Mouse (Mus musculus): Measurements from ENCODE around the gene Lrp6. TPM values are rescaled to one million over a fixed set of nuclear protein-coding genes. Genes with fewer than 3 reads are reported as not detected.

Gene Lrp6
- total RNA-seq, 1 experiment from 2014 or later = 56.0 TPM

- ATAC-seq (replicated peaks; ENCODE audit: low read depth, poor library complexity, severe bottlenecking) = no peak
Measured at GRCm38 (mm10) chr6:134502335-134502734, 64.4 kb downstream of the Lrp6 start.

GRCm38 (mm10) chr6:134500381-134501162, 66.2 kb downstream of the Lrp6 start:
- no peak for ATAC-seq (replicated peaks; ENCODE audit: low read depth, poor library complexity, severe bottlenecking)

- ATAC-seq (replicated peaks; ENCODE audit: low read depth, poor library complexity, severe bottlenecking) = no peak
Measured at GRCm38 (mm10) chr6:134499089-134499488, 67.7 kb downstream of the Lrp6 start.

DNA sequence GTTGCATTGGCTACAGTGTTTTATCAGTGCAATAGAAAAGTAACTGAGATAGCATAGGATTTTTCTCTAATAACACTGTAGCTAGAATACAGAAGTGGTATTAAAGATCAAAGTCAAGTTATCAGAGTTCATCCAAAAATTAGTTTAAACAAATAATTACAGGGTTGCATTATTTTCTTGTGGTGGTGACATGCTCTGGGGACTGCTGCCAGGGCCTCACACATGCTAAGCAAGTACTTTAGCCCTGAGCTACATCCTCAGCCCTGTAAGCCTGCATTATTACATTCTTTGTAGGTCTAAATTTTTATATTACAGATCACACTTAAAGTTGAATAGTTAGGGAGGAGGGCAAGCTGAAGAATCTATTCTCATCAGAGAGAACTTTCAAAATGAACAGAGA, 68.2 kb downstream of the Lrp6 start:
- ATAC-seq (replicated peaks; ENCODE audit: low read depth, poor library complexity, severe bottlenecking) = no peak

DNA sequence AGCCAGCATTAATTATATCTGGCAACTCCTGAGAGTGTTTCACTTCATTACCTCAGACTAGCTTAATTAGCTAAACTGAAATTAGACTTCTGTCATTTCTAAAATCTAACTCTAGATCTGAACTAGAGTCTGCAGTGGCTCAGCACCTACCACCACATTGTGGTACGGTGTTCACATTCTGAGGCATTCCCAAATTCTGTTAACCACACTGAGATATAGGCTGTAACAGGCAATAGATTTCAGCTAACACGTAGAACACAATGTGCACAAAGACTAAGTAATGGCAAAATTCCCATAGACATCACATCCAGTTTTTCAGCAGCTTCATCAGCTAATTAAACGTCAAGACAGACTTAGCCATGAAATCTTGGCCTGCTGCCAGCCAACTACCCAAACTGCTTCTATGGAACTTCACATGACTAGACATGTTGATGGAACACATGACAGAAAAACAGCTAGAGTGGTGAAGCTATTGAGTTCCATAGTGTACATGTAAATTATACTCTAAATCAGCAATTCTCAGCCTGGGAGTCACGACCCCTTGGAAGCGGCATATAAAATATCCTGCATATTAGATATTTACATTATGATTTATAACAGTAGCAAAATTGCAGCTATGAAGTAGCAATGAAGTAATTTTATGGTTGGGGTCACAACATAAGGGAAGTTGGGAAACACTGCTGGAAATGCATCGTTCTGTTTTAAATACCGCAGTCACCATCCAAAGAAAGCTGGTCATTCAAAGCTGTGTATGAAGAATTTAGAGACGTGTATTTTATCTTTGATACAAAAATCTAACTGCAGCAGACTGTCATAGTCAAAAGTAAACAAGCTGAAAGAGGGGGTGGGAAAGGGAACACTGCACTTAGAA, 71.7 kb downstream of the Lrp6 start:
- no peak for ATAC-seq (replicated peaks; ENCODE audit: low read depth, poor library complexity, severe bottlenecking)

GRCm38 (mm10) chr6:134489637-134490036, 77.1 kb downstream of the Lrp6 start:
- ATAC-seq (replicated peaks; ENCODE audit: low read depth, poor library complexity, severe bottlenecking) = no peak

DNA sequence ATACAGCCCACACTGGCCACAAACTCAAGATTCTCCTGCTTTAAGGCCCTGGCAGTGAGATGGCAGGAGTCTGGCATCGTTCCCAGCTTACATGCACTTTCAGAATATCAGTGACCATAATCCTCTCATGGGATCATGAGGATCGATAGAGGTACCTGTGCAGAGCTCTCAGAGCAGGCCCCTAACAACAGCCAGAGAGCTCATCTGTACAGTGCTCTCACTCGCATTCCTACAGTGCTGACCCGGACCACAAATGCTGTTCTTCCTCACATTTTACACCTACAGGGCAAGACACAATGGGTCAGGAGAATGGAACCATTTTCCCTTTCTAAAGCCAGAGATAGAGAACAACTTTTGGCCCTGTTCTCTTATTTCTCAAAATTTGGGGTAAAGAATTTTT, 77.6 kb downstream of the Lrp6 start:
- ATAC-seq (replicated peaks; ENCODE audit: low read depth, poor library complexity, severe bottlenecking) = no peak

GRCm38 (mm10) chr6:134486318-134486717, 80.4 kb downstream of the Lrp6 start:
- no peak for ATAC-seq (replicated peaks; ENCODE audit: low read depth, poor library complexity, severe bottlenecking)

- ATAC-seq (replicated peaks; ENCODE audit: low read depth, poor library complexity, severe bottlenecking) = no peak
Measured at GRCm38 (mm10) chr6:134479481-134479880, 87.3 kb downstream of the Lrp6 start.

DNA sequence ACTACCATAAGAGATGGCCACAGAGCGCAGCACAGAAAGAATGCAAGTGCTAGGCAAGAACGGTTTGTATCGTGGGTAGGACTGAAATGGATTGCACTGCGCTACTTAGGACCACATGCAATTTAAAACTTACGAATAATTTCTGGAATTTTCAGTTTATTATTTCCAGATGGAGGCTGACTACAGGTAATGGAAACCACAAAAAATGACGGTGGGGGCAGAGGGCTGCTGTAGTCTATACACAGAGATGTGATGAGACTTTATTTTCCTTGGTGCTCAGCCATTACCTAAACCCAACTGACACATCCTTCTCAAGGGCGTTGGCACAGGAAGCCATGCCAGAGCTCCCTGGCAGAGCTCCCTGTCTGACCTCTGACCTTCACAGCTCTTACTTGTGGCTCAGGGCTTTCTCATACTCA, 93.6 kb downstream of the Lrp6 start:
- no peak for ATAC-seq (replicated peaks; ENCODE audit: low read depth, poor library complexity, severe bottlenecking)

- ATAC-seq (replicated peaks; ENCODE audit: low read depth, poor library complexity, severe bottlenecking) = peak; percentile 92
Measured at GRCm38 (mm10) chr6:134470857-134471256, 95.9 kb downstream of the Lrp6 start.

DNA sequence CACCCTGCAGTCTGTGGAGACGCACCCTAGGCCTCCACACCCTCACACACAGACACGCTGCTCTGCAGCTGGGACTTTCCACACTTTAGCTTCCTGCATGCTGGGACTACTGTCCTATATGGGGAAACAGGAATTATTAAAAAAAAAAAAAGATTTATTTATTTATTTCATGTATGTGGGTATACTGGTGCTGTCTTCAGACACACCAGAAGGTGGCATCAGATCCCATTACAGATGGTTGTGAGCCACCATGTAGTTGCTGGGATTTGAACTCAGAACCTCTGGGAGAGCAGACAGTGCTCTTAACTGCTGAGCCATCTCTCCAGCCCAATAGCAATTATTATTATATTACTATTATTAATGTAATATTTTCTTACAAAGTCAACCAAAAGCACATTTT, 97.5 kb downstream of the Lrp6 start:
- no peak for ATAC-seq (replicated peaks; ENCODE audit: low read depth, poor library complexity, severe bottlenecking)

DNA sequence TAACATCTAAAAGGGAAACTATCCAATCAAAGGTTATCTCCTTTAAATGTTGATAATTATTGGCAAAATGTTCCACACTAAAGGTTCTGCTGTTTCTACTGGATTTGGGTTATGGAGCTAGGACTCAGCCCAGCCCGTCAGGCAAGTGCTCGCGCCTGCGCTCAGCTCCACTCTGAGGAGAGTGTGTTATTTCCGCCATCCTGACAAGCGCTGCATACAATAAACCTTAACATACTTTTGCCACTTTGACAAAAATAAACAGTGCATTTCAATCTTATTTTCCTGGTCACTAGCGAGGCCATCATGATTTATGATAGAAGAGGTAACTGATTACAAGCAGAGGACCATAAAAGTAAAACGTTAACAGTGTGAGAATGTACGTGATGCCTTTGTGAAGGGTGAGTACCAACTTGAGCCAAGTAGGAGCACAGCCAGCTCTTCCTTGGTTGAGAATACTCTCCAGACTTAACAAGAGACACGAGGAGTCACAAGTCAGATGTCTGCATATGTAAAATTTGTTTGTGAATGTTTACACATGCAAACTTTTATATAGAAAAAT, 100.0 kb downstream of the Lrp6 start:
- ATAC-seq (replicated peaks; ENCODE audit: low read depth, poor library complexity, severe bottlenecking) = no peak

- ATAC-seq (replicated peaks; ENCODE audit: low read depth, poor library complexity, severe bottlenecking) = no peak
Measured at GRCm38 (mm10) chr6:134461175-134461574, 105.6 kb downstream of the Lrp6 start.

DNA sequence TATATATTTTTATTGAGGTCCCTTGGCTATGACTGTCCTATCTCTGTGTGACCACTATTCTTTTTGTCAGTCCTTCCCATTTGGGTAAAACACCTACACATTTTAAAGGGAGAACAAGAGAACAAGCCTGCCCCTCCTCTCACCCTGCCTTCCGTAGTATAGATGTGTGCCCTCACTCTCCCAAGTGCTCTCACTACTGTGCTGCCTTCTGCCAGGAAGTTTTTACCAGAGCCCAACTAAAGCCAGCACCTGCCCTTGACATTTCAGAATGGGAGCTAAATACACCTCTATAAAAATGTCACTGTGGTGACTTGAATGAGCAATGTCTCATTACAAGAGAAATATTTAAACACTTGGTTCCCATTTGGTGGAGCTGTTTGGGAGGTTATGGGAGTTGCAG, 108.4 kb downstream of the Lrp6 start:
- no peak for ATAC-seq (replicated peaks; ENCODE audit: low read depth, poor library complexity, severe bottlenecking)

DNA sequence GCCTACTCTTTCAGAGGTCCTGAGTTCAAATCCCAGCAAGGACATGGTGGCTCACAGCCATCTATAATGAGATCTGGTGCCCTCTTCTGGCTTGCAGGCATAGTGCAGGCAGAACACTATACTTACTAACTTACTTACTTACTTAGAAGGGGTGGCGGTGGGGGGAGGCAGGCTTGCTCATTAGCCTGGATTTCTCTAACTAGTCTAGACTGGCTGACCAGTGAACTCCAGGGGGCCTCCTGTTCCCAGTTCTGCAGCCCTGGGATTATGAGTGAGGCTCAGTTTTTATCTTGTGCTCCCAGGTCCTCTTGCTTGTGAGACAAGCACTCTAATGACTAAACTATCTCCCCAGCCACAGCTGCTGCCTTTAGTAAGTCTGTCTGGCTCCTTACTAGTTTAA, 112.7 kb downstream of the Lrp6 start:
- ATAC-seq (replicated peaks; ENCODE audit: low read depth, poor library complexity, severe bottlenecking) = no peak; the same call in 1 of the 2 replicates

- ATAC-seq (replicated peaks; ENCODE audit: low read depth, poor library complexity, severe bottlenecking) = no peak
Measured at GRCm38 (mm10) chr6:134450661-134451119, 116.1 kb downstream of the Lrp6 start.

- ATAC-seq (replicated peaks; ENCODE audit: low read depth, poor library complexity, severe bottlenecking) = no peak
Measured at GRCm38 (mm10) chr6:134449958-134450357, 116.8 kb downstream of the Lrp6 start.

DNA sequence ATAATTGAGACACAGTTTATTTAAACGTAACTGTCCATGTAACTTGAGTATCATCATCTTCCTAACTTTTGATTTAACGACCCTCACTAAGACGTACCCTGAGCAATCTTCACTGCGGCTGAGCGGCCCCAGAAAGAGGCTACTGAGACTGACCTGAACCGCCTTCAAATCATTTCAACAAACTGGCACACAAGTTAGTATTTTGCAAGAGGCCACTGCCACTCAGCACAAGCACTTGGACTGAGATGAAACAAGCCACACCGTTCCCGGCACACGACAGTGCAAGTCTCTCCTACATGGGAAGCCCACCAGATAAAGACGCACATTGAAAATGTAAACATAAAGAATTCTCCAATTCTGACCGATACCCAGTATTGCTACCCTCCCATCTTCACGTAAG, 118.3 kb downstream of the Lrp6 start:
- no peak for ATAC-seq (replicated peaks; ENCODE audit: low read depth, poor library complexity, severe bottlenecking)

DNA sequence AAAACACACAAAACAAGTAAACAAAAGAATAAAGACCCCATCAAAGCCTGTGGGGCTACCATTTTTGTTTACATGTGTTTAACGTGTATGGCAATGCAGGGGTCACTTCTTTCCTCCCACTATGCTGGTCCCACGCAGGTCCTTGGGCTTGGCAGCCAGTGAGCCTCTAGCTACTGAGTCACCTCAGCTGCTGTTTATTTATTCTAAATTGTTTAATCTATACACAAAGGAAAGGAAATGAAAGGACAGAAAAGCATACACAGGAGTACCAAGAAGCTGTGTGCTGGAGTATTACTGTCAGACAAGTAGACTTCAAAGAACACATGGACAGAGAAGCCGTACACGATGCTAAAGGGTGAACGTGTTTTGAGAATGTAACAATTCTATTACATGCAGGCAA, 122.8 kb downstream of the Lrp6 start:
- ATAC-seq (replicated peaks; ENCODE audit: low read depth, poor library complexity, severe bottlenecking) = no peak
